In genomic region chr5:145231893-145232411, GRCm38 (mm10) we compare ENCODE assay signal across 8 mouse cellular contexts. TPM values are rescaled to one million over a fixed set of nuclear protein-coding genes. Genes with fewer than 3 reads are reported as not detected.
A peak's percentile ranks its signal among the peaks of the same experiment; 100 is the strongest.
DNase-seq lines count a peak whose midpoint lies in the region; ATAC-seq and TF ChIP-seq lines count a peak whose summit lies in the region.

No protein-coding gene starts in this region.

- H3K79me2 ChIP-seq in myocyte (ENCODE audit: control insufficient read depth, insufficient read depth): peaks cover 54% of the 10 kb centered on the region

- TF ChIP-seq CTCF in E14TG2a.4 (conservative IDR thresholded peaks at IDR 0.05; ENCODE audit: low read length): no peak

- H3K36me3 ChIP-seq in heart, embryonic 11.5 days (ENCODE audit: control insufficient read depth, insufficient read depth, low read length): peaks cover 20% of the 10 kb centered on the region
- H3K36me3 ChIP-seq in E14TG2a.4 (ENCODE audit: insufficient read depth, low read length) (peaks cover 41% of the 10 kb centered on the region), myocyte (ENCODE audit: control insufficient read depth, insufficient read depth) (peaks cover 18% of the 10 kb centered on the region)
- H3K36me3 ChIP-seq in embryonic facial prominence, embryonic 10.5 days (replicated peaks): peaks cover 37% of the 10 kb centered on the region
- peaks cover 4% of the 10 kb centered on the region for H3K36me3 ChIP-seq in intestine, embryonic 15.5 days

- H3K9ac ChIP-seq in heart, embryonic 11.5 days (ENCODE audit: low read depth, low read length): peak overlapping the region; percentile 98
- H3K9ac ChIP-seq in intestine, embryonic 15.5 days: peak overlapping the region; percentile 96

- no peak for DNase-seq in heart, postnatal 10 days
- no peak for DNase-seq in embryonic facial prominence, embryonic 10.5 days (ENCODE audit: low spot score)
- no peak for DNase-seq in natural killer cell, adult 2 months (ENCODE audit: low spot score in 2 of 2)
- no peak for DNase-seq in right cerebral cortex, postnatal 14 days

- peak overlapping the region; percentile 64 for H3ac ChIP-seq in myocyte (ENCODE audit: control insufficient read depth, insufficient read length)

- TF ChIP-seq POLR2A in myocyte (IDR thresholded peaks at IDR 0.05; ENCODE audit: insufficient read length, low read depth): no peak

- H3K4me3 ChIP-seq in heart, embryonic 11.5 days (ENCODE audit: low read depth, low read length): peak overlapping the region; percentile 100
- peak overlapping the region; percentile 98 for H3K4me3 ChIP-seq in E14TG2a.4 (replicated peaks; ENCODE audit: low read length)
- peak overlapping the region; percentile 100 for H3K4me3 ChIP-seq in embryonic facial prominence, embryonic 10.5 days
- peak overlapping the region; percentile 93 for H3K4me3 ChIP-seq in intestine, embryonic 15.5 days (replicated peaks)
- H3K4me3 ChIP-seq in myocyte: peak overlapping the region; percentile 71

- peak overlapping the region; percentile 73 for H3K4me2 ChIP-seq in heart, embryonic 11.5 days
- H3K4me2 ChIP-seq in intestine, embryonic 15.5 days (replicated peaks): peak overlapping the region; percentile 69
- peak overlapping the region; percentile 66 for H3K4me2 ChIP-seq in myocyte (ENCODE audit: low read depth)

- H3K4me1 ChIP-seq in heart, embryonic 11.5 days (ENCODE audit: control insufficient read depth, insufficient read depth, low read length): peaks cover 9% of the 10 kb centered on the region; the same call in 1 of the 2 replicates
- peaks cover 47% of the 10 kb centered on the region for H3K4me1 ChIP-seq in E14TG2a.4 (replicated peaks; ENCODE audit: low read depth, low read length)
- H3K4me1 ChIP-seq in embryonic facial prominence, embryonic 10.5 days: peaks cover 17% of the 10 kb centered on the region
- peaks cover 6% of the 10 kb centered on the region; the same call in 1 of the 2 replicates for H3K4me1 ChIP-seq in intestine, embryonic 15.5 days (replicated peaks)

- 0% methylated on average over 49 of the region's 49 CpGs for WGBS in heart, embryonic 11.5 days (ENCODE audit: insufficient replicate concordance)
- under 1% methylated on average over 49 of the region's 49 CpGs for WGBS in embryonic facial prominence, embryonic 10.5 days
- under 1% methylated on average over 48 of the region's 49 CpGs for WGBS in intestine, embryonic 15.5 days

- ATAC-seq in heart, embryonic 11.5 days (replicated peaks; ENCODE audit: insufficient number of reproducible peaks, low FRiP score, low TSS enrichment): peak; percentile 56
- ATAC-seq in intestine, embryonic 15.5 days: peak; percentile 77

- H3K27ac ChIP-seq in heart, embryonic 11.5 days (ENCODE audit: low read depth, low read length): peak overlapping the region; percentile 88
- H3K27ac ChIP-seq in embryonic facial prominence, embryonic 10.5 days (replicated peaks): peak overlapping the region; percentile 92
- H3K27ac ChIP-seq in intestine, embryonic 15.5 days: peak overlapping the region; percentile 91

- H3K27me3 ChIP-seq in heart, embryonic 11.5 days (ENCODE audit: control insufficient read depth, insufficient read depth, low read length): no peaks in the 10 kb centered on the region
- H3K27me3 ChIP-seq in E14TG2a.4 (ENCODE audit: insufficient read depth, low read length) (no peaks in the 10 kb centered on the region), myocyte (ENCODE audit: control insufficient read depth, insufficient read depth, insufficient read length) (no peaks in the 10 kb centered on the region)
- no peaks in the 10 kb centered on the region for H3K27me3 ChIP-seq in embryonic facial prominence, embryonic 10.5 days (replicated peaks; ENCODE audit: low read depth, poor library complexity, severe bottlenecking)
- no peaks in the 10 kb centered on the region for H3K27me3 ChIP-seq in intestine, embryonic 15.5 days (replicated peaks)

- intact Hi-C loops in heart, postnatal 10 days (cut with DNase I): loop anchor here (2.0 to 5.0 kb wide), 2 partner anchors 27 to 135 kb away; partner anchors contain the start of gene Zkscan5

- H3K9me3 ChIP-seq in heart, embryonic 11.5 days (replicated peaks; ENCODE audit: control insufficient read depth, low read length): no peaks in the 10 kb centered on the region
- no peaks in the 10 kb centered on the region for H3K9me3 ChIP-seq in E14TG2a.4 (ENCODE audit: low read length)
- H3K9me3 ChIP-seq in embryonic facial prominence, embryonic 10.5 days: no peaks in the 10 kb centered on the region
- no peaks in the 10 kb centered on the region for H3K9me3 ChIP-seq in intestine, embryonic 15.5 days

TF ChIP-seq in myocyte, 11 proteins besides CTCF, POLR2A, EP300 and RAD21:
- TF ChIP-seq MAX (IDR thresholded peaks at IDR 0.05; ENCODE audit: low read depth): no peak

RNA-seq across cellular contexts. Expression of gene Zfp655, which starts 0.4 kb away (rescaled TPM):
- polyA plus RNA-seq in heart, embryonic 11.5 days (2014; fragmentation: Nextera tagmentation; extraction: Ambion mirVana): 33.2 and 34.1 TPM in 2 replicates
- total RNA-seq in heart, postnatal 10 days (2021): 10 to 100 TPM; 29.0 to 30.1 TPM
- polyA plus RNA-seq in embryonic facial prominence, embryonic 10.5 days (2016; fragmentation: Nextera tagmentation; extraction: Ambion mirVana): 31.2 and 31.4 TPM in 2 replicates
- 33.1 and 38.6 TPM in 2 replicates for polyA plus RNA-seq in intestine, embryonic 15.5 days (2015; fragmentation: Nextera tagmentation; extraction: Ambion mirVana)
- 11.5 TPM for polyA plus RNA-seq in myocyte (2012; fragmentation: generic; extraction: Trizol)

RNA-seq across cellular contexts. Expression of gene Zkscan5, which starts 27.6 kb away (rescaled TPM):
- polyA plus RNA-seq in heart, embryonic 11.5 days (2014; fragmentation: Nextera tagmentation; extraction: Ambion mirVana): 9.0 and 10.9 TPM in 2 replicates
- total RNA-seq in heart, postnatal 10 days (2021): 10 to 100 TPM; 11.4 to 12.1 TPM
- polyA plus RNA-seq in embryonic facial prominence, embryonic 10.5 days (2016; fragmentation: Nextera tagmentation; extraction: Ambion mirVana): 17.8 and 19.5 TPM in 2 replicates
- 9.7 and 10.3 TPM in 2 replicates for polyA plus RNA-seq in intestine, embryonic 15.5 days (2015; fragmentation: Nextera tagmentation; extraction: Ambion mirVana)
- polyA plus RNA-seq in myocyte (2012; fragmentation: generic; extraction: Trizol): 5.9 TPM

RNA-seq across cellular contexts. Expression of gene Zkscan14, which starts 30.3 kb away (rescaled TPM):
- polyA plus RNA-seq in heart, embryonic 11.5 days (2014; fragmentation: Nextera tagmentation; extraction: Ambion mirVana): 6.5 and 7.4 TPM in 2 replicates
- total RNA-seq in heart, postnatal 10 days (2021): 1 to 10 TPM; 6.6 to 7.0 TPM
- 7.1 and 9.0 TPM in 2 replicates for polyA plus RNA-seq in embryonic facial prominence, embryonic 10.5 days (2016; fragmentation: Nextera tagmentation; extraction: Ambion mirVana)
- 7.8 and 9.5 TPM in 2 replicates for polyA plus RNA-seq in intestine, embryonic 15.5 days (2015; fragmentation: Nextera tagmentation; extraction: Ambion mirVana)
- polyA plus RNA-seq in myocyte (2012; fragmentation: generic; extraction: Trizol): 5.8 TPM

RNA-seq across cellular contexts. Expression of gene Atp5j2, which starts 40.1 kb away (rescaled TPM):
- polyA plus RNA-seq in heart, embryonic 11.5 days (2014; fragmentation: Nextera tagmentation; extraction: Ambion mirVana): 928 and 936 TPM in 2 replicates
- total RNA-seq in heart, postnatal 10 days (2021): 100 to 1,000 TPM; 843 to 872 TPM
- 523 and 540 TPM in 2 replicates for polyA plus RNA-seq in embryonic facial prominence, embryonic 10.5 days (2016; fragmentation: Nextera tagmentation; extraction: Ambion mirVana)
- polyA plus RNA-seq in intestine, embryonic 15.5 days (2015; fragmentation: Nextera tagmentation; extraction: Ambion mirVana): 899 and 947 TPM in 2 replicates
- 683 TPM for polyA plus RNA-seq in myocyte (2012; fragmentation: generic; extraction: Trizol)

RNA-seq across cellular contexts. Expression of gene Zscan25, which starts 48.3 kb away (rescaled TPM):
- 0.23 and 0.94 TPM in 2 replicates for polyA plus RNA-seq in heart, embryonic 11.5 days (2014; fragmentation: Nextera tagmentation; extraction: Ambion mirVana)
- total RNA-seq in heart, postnatal 10 days (2021): 10 to 100 TPM; 14.4 to 15.1 TPM
- polyA plus RNA-seq in embryonic facial prominence, embryonic 10.5 days (2016; fragmentation: Nextera tagmentation; extraction: Ambion mirVana): 0.45 and 0.83 TPM in 2 replicates
- polyA plus RNA-seq in intestine, embryonic 15.5 days (2015; fragmentation: Nextera tagmentation; extraction: Ambion mirVana): 0.36 and 0.49 TPM in 2 replicates
- 10.0 TPM for polyA plus RNA-seq in myocyte (2012; fragmentation: generic; extraction: Trizol)
